Mouse (Mus musculus) layer of hippocampus, postnatal 14 days (tissue): ENCODE measurements at regions not wholly inside any gene's neighbourhood (a gene's known extent, or its start where the extent isn't known, plus 50 kb on each side); places are given as distances from the start of the nearest gene placed in this dataset.

ENCODE experiments used
- DNase-seq, 2 experiments: peaks; one replicate each; pipeline ENCODE4 v3.0.0; 2021 to 2022; ENCODE audit warnings: low spot score in 2 of 2, mixed read lengths in 1 of 2

DNA sequence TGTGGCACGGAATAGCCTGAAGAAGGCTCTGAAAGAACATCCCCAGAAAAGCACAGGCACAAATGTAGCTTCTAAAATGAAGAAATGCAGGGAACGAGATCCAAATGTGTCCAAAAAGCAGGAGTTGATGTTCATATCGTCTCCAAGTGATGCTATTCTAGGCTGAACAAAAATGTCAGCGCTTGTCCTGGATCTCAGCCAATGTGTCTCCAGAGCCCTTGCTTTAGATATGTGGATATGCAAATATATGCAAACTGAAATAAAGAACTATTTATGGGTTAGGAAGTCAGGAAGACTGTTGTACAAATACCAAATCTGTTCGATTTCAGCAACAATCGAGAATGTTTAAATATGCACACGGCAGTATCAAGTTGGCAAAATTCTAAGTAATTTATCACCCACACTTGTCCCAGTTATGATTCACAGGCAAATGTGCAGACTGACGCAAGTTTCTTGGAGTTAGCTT is 320.4 kb downstream of the Synb start:
- peak; percentile 28 to 63 for DNase-seq

DNA sequence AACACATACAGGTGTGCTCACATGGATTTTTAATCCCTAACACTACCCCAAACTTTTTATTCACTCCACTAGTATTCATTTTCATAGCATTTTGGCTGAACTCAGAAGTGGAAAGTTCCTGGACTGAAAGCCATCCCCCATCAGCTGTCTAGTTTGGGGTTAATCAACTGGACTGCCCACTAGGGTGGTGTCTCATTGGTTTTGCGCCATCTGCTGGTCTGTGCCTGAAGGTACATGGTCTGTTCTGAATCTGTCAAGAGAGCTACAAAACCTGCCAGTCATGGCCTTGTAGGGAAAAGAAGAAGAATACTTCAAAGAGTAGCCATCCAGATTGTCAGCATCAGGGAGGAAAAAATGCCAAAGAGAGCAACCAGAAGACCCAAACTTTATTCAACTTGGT is 327.3 kb downstream of the Synb start:
- no peak for DNase-seq

DNA sequence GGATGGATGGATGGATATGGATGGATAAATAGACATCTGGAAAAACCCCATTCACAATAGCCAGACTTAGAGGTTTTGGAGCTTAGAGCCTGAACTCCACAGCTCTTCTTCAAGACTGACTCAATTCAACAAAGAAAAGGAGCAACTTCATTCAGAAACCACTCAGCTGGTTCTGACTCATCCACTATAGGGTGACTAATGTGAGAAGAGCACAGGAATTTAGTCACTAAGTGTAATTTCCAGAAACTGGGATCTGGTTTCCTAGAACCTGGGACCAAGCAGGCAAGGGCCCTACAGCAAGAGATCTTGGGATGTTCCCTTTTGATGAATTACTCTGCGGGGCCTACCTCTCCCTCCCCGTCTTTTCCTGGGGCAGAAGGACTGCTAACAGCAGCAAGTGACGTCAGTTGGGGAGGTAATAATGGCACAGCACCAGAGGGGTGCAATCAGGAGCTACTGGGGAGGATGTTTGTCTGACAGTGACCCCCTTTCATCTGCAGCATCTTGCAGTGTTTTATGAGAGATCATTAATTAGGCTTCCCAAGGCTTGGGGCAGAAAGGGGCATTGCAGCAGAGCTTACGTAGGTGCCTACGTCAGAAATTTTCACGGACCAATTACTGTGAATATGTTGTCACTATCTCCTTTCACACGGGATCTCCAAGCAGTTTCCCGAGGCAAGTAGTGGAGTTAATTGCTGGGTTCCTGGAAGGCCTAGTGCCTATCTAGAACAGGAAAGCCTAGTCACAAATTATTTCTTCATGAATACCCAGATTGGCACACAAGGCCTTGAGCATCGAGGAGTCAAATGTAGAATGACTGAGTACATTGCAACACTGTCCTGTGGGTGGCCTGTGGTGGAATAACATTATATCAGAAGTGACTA is 339.3 kb downstream of the Synb start:
- DNase-seq, result no peak

DNA sequence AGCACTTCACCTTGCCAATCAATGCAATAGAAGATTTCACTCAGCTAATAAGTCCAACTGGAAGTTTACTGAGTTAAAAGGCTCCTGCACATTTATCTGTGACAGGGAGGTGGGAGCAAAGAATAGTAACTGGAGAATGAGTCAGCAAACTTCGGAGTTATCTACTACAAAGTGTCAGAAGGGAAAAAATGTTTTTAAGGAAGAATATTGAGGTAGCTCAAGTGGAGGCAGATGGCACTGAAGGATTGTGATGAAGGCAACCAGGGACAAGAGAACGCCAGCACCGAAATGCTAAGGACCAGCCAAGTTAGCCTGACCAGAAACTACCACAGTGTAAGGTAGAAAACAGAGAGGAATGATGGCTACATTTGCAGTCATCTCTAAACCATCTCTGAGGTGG is 348.2 kb downstream of the Synb start:
- DNase-seq, result no peak

DNA sequence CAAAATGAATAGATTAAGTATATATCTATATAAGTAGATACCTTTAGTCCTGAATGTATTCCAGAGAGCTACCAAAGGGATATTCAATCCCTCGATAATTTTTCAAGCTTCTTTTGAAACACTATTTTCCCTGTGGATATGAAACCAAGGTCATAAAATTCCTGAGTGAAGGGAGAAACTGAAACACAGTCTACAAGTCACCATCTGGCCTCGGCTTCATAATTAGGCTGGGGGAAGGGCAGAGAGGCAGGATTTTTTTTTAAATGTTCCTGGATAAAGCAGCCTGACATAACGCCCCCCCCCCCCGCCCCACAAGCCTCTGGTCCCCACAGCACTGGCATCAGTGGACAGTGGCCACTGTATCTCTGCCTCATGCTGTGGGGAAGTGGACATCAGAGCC is 348.7 kb downstream of the Synb start:
- no peak for DNase-seq

DNA sequence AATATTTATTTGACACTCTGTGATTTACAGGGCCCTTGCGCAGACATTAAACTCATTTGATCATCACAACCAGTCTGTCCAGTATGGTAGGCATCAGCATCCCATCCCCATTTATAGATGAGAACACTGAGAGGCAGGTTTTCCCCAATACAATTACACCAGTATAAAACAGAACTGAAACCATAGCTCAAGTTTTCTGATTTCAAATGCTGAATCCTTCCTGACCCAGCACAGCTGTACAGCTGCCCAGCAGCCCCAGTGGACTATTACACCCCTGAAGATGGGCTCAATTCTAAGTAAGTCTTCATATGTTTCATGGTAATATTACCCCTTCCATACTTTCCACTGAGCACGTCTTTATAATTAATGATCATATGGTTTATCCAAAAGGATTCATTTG is 352.3 kb downstream of the Synb start:
- DNase-seq, result no peak

DNA sequence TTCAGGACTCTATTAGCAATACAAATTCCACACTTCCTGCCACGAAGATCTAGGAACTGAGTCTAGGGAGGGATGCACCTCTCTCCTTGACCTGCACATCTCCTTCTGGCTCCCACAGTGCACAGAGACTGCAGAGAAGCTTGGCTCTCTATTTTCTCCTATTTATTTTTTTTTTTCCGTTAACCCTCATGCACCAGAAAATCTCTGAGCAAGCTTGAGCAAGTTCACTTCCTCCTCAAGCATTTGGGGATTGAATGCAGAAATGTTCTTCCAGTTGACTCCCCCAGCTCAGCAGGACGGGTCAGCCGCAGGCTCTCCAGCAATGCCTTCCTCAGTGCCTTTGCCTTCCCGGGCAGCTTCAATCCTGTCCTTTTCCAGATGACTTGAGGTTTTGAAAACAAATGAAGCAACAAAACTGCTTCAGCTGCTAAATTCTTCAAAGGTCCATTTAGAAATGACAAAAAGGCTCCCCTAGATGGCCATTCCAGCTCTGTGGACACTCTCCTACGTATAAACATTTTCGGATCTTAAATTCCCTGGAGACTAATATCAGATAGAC is 352.9 kb downstream of the Synb start:
- no peak for DNase-seq

DNA sequence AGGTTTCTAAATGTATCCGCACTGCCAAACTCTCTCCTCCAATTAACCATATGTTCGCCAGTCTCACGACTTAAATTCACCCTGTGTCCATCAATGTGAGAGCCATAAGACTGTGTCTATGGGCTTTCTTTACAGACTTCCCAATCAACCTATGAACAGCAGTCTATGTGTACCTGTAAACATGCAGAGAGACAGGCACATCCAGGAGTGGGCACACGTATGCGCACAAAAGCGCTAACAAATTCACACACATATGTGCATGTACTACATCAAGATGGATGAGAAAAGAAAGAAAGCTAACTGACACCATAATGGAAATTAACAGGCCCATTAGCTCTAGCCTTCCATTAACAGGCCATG is 358.8 kb downstream of the Synb start:
- DNase-seq, result no peak

DNA sequence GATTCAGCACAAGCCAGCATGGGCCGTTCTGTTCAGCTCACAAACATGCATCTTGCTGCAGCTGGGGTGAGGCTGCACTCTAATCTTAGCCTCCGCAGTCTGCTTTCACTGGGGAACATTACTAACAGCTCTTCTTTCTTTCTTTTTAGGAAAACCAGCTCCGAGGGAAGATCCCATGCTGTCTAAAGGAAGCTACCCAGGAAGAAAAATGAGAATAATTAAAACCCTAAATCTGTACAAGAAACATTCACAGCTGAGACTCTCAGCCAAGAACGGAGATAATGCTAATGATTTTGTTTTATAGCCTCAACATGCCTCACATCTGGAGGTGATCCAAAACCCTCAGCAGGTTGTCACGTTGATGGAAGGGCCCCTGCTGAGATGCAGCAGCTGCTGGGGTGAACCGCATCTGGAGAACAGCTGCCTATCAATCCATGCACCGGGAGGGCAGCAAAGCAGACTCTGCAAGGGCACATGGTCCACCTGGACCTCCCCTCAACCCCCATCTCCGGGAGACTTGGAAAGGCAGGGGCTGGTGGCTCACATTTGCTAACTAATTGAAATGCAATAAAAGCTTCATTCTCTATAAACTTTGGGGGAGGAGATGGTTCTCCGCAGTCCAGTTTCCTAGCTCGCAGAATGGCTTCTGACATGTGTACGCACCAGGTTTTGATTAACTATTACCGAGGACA is 359.3 kb downstream of the Synb start:
- DNase-seq, result peak; percentile 37 to 71

DNA sequence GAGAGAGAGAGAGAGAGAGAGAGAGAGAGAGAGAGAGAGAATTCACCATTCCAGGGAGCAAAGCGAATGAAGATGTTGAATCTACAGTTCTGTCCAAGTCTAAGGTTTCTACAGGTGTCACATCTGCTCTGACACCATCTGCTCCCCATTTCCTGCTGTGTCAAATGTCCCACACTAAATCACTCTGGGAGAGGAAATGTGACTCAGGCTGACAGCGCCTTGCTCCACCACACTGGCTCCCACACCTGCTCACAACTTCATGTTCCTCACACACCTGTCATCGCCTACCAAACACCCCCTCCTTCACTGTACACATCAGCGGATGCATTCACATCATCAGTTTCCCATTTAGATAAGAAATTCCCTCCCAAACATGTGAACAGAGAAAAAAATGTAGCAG is 366.3 kb downstream of the Synb start:
- DNase-seq, result no peak

DNA sequence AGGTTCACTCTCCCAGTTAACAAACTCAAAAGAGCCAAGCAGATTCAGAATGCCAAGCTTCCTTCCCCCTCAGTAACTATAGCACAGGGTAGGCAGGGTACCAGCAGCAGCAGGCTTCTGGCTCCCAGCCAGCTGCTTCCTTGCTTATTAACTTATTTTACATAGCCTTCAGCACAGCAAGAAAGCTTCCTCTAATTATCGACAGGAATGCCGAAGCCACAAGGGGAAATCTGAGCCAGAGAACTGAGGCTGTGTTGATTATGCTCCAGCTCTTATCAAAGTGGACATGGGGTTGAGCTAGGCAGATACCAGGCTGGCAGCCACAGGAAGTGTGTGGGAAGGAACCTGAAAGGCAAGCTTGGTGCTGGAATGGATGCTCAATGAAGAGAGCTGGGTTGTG is 371.0 kb downstream of the Synb start:
- peak; percentile 26 to 56 for DNase-seq

DNA sequence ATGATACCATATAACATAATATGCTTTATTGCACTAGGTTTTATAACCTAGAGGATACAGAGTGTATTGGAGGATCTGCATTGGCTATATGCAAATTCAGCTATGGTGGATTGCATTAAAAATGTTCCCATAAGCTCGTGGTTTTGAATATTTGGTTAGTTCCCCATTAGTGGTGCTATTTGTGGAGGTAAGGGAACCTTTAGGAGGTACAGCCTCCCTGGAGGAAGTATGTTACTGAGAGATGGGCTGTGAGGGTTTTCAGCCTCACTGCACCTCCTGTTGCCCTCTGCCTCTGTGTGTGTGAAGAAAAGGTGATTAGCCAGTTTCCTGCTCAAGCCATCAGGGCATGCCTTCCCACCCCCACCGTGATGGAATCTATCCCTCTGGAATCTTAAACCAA is 372.1 kb downstream of the Synb start:
- no peak for DNase-seq

DNA sequence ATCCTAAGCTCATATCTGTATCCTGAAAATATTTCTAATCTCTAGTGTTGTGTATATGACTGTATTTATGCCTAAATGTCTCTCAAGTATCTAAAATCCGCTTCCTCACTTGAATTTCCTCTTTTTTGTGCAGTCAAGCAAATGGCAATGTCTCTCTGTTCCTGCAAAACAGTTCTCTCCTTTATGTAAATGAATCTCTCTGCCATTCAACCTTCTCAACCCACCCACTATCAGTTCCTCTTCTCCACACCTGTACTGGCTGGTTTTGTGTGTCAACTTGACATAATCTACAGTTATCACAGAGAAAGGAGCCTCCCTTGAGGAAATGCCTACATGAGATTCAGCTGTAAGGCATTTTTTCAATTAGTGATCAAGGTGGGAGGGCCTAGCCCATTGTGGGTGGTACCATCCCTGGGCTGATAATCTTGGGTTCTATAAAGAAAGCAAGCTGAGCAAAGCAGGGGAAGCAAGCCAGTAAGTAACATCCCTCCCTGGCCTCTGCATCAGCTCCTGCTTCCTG is 375.5 kb downstream of the Synb start:
- no peak for DNase-seq

DNA sequence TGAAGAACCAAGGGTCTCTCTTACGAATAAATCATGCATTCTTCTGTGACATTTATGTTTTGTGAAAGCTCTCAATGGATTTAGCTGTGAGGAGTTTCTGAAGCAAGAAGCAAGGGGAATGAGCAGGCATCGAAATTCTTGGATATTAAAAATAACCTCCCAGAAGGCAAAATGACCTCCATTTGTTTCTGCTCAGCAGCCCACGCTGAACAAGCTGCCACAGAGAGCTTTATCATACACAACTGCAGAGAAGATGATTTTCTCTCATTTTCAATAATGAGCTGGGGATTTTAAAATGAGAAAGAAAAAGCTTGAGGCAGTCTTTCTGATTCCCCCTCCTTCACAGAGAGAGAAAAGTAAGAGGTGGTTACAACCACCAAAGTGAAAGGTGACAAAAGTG is 394.2 kb downstream of the Synb start:
- DNase-seq, result peak in 1 of 2 experiments; percentile 26

DNA sequence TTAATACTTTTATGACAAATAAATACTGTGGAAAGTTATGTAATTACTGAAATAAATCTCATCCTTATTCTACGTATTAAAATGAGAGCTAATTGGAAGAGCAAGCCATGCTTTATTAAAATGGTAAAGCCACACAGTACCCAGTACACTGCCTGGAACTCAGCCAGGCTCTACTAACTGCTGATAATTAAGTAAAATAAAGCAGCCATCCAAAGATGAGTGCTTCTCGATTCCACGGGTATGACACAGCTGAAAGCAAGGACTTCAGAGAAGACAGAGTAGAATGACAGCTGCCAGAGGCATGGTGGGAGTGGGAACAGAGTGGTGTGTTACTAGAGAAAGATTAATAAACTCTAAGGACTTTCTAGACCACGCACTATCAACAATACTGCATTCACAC is 416.9 kb downstream of the Synb start:
- DNase-seq, result no peak

DNA sequence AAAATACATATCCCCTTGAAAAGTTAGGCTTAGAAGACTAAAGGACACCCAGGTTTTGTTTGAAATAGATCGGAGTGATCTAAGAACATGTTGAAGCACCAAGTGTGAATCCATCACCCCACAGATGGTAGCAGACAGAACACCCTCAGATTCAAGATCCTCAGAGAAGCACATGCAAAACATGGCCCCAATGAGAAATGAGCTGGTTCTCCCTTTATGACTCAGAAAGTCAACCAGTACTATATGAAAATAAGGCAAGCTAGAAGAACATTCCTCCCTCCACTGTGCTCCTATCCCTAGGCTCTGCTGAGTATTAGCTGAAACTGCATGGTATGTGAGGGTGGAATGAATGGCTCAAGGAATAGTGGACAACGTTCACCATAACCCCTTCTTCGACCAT is 433.0 kb downstream of the Synb start:
- DNase-seq, result no peak

DNA sequence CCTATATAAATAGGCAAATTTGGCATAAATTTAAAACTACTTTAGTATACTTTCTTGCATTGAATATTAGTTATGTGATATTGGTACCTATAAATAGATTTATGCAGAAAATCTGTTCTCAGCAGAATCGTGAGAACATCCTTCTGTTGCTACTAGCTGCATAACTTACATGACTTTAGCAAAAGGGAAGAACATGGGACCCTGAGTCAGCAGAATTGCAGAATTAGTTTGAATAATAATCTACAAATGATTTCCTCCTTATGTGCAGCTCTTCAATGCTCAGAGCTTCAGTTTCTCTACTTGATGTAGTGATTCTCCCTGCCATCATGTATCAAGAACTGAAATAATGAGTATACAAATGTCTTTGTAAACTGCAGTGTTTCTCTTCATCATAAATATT is 436.2 kb downstream of the Synb start:
- peak in 1 of 2 experiments; percentile 9 for DNase-seq

DNA sequence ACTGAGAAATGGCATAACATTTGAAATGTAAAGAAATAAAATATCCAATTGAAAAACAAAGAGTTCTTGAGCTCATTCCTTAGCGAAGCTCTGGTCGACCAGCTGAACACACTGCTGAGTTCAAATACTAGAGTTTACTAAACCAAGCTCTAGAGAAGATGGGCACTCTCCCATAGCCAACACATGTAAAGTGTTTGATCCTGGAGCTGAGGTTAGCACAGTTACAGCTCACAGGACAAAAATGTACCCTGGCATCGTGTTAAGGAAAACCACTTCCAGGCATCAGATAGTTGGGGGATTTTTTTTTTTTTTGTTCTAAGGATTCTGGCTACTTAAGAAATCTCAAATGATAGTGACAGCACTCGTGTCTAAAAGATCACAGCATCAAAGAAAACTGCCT is 445.6 kb downstream of the Synb start:
- no peak for DNase-seq

DNA sequence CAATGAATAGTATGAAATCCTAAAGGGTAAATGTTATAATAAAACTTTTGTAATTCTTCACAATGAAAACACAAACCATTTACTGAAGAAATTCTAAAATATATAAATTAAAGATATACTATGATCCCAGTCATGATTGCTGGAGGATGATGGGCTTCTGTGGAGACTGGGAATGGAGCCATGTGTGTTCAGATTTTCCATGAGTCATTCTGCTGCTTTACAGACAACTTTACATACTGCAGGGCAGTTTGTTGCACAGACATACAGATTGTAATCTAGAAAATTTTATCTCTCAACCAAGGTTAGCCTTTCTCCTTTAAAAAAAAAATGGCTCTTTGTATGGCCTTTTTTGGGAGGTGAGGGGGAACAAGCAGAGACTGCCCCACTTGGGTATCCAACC is 446.5 kb downstream of the Synb start:
- DNase-seq, result no peak

DNA sequence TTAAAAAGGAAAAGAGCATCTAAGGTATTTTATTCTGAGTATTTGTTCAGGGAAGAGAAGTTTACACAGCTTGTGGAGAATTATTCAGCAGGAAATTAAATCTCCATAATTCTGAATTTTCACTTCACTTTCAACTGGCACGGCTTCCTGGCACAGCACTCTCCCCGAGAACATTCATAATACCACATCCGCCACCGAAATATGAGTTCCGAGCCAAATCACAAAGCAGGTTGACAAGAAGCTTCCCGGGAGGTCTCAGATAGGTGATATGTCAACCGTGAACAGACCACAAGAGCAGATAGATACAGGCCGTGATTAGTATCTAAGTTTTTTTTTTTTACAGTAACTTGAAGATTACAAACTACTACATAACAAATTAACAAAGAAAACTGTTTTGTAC is 473.9 kb downstream of the Synb start:
- peak; percentile 12 to 18 for DNase-seq

DNA sequence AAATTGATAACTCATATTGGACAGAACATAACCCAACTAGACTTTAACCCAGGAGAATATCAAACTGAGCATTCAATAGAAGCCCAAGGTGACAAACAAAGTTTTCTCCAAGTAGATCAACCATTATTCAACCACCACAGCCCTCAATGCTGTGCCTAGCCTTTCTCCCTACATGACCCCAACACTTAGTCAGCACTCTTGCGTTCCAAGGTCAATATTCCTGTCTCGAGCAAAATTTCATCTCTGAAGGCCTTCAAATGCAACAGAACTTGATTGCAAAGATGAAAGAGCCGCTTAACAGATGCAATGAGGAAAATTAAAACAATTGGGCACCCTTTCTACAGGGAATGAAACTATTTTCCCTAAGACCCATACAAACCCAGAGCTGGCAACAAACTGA is 485.1 kb downstream of the Synb start:
- no peak for DNase-seq

DNA sequence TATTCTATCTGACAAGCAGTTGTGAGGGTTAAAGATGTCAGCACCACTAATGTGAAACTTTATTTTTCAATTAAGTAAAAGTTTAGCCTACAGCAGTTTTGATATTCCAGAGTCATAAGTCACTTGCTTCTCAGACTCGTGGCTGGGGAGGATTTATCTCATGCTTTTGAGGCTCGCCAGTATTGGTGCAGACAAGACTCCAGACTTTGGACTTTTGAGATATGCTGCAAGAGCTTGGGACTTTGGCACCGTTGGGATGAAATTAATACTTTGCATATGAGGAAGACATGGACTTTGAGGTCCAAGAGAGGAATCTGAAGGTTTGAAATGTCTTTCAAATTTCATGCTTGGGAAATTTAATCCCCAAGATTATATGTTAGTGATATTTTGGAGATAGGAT is 486.2 kb downstream of the Synb start:
- no peak for DNase-seq
